Mouse (Mus musculus): Measurements from ENCODE around the gene Gm28036.
A peak's percentile ranks its signal among the peaks of the same experiment; 100 is the strongest.

Gene Gm28036

DNA sequence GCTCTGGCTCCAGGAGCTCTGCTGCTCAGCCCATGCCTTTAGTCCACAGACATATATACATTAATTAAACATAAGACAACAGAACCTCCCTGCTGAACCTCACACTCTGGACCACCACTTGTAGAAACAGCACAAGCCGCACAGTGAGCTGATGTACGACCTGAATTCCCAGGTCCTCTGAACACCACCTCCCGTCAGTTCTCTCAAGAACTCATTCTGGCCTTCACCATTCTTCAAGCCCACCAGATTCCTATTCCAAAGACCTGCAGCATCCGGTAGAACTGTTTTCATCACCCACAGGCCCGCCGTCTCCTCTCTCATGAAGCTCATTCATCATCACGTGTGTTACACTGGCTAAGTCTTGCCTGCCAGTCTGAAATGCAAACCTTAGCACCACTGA is 46.5 kb downstream of the Gm28036 start:
- DNase-seq, result no peak

DNA sequence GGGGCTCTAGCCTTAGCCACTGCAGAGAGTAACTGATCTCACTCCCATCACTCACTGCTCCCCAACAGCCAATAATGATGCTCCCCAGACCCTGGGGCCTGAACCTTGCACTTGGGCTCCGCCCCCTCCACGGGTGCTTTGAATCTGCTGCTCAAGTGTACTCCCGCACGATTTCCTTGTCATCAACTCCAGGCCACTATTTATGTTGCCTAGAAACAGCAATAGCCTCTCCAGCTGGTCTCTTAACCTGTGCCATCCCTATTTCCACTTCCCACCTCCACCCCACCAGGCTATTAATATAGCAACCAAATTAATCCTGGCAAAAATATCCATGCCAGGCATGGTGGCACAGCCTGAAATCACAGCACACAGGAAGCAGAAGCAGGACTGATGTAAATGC is 47.2 kb downstream of the Gm28036 start:
- no peak for DNase-seq

DNA sequence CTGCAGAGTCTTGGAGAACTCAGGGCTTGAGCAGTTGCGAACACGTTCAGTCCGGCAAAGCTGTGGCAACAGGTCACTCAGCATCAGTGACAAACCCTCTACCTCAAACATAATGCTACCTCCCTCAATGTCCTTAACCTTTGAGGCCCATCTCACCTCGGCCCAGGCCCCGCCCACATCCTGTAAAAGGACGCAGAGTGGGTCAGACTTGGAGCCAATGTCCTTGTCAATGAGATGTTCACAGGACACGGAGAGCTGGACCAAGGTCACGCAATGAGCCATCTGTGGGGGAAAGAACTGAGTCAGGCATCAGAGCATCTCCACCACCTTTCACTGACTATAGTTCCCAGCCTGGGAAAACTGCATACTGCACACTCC is 47.7 kb downstream of the Gm28036 start:
- DNase-seq, result no peak

DNA sequence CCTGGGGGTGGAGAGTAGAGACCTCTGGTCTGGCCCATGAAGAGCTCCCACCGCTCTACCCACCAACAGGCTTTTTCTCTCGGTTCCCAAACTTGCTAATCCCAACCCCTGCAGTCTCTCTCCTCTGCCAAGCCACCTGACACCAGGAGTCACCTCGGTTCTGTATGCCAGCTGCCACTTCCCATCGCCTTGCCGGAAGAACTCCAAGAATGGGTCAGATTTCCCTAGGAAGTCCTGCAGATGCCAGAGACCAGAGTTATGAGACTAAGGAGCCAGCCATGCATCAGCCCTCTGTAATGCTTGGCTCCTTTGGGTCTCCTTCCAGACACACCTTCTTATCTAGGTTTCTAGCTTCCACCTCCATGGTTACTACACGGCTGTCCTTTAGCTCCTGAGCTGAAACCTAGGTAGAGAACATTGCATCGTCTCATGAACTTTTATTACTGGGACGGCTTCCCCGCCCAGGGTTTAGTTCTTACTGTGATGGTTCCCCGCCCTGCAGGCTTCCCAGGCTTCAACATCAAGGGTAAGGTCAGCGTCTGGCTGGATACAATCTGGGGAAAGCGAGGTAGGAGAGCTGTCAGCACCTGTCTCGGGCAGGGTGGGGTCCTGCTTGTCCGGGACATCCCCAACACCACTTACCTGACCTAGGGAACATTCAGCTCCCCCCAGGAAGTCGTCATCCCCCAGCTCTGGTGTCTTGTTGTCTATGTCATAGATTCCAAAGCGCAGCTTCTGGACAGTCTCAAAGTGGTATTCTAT is 48.3 kb downstream of the Gm28036 start:
- no peak for DNase-seq

DNA sequence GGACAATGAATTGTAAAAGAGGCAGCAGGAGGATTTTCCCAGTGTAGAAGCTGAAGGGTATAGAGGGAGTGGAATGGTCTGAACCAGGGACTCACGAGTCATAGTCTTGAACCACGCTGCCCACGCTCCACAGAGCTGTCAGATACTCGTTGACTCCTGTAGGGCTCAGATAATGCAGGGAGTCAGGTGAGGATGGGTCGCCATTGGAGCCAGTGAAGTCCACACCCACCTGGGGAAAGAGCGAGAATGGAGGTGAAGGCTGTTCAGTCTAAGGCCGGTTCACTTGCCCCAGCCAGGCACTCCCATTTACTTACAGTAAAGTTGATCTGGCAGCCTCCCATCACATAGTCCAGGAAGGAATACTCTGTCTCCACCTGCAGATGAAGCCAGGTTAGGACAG is 49.4 kb downstream of the Gm28036 start:
- peak; percentile 15 for DNase-seq

DNA sequence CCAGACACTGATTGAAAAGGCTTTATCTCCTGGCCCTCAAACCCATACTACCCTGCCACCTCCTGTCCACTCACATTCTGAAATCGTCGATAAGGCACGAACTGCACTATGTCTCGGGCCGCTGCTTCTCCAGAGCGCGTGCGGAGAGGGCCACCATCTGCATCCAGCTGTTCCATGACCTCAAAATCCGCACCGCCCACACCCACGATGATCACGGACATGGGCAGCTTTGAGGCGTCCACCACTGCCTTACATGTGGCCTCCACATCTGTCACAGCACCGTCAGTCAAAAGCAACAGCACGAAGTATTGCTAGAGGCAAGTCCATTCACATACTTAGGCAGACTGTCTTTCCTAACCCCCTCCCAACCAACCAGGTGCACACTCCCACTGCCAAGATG is 53.2 kb downstream of the Gm28036 start:
- no peak for DNase-seq

DNA sequence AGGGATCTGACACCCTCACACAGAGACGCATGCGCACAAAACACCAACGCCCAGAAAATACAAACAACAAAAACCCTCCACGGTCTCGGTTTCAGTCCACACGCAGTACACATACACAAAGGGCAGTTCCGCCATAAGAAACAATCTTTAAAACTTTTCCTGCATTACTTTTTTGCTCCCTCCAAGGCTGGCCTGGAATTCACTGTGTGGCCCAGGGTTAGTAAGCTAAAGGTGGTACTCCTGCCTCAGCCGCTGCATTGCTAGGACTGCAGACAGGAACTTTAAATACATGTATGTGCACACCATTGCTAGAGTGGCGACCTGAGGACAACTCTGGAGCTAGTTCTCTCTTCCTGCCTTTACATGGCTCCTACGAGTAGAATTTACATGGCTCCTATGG is 55.7 kb downstream of the Gm28036 start:
- DNase-seq, result no peak

DNA sequence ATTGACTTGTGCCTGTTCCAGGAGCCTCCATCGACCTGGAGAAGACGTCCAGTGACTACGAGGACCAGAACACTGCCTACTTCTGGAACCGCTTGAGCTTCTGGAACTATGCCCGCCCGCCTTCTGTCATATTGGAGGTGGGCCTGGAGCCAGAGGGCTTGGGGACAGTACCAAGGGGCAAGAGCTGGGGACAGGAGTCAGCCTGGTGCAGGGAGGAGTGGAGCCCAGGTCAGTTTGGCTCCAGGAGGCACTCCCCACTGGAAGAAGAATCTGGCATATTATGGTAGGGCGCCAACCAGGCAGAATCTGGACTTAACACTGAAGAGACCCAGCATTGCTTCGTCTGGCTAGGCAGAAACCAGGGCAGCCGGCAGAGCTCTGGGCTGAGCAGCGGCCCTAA is 59.0 kb downstream of the Gm28036 start:
- peak; percentile 25 for DNase-seq

DNA sequence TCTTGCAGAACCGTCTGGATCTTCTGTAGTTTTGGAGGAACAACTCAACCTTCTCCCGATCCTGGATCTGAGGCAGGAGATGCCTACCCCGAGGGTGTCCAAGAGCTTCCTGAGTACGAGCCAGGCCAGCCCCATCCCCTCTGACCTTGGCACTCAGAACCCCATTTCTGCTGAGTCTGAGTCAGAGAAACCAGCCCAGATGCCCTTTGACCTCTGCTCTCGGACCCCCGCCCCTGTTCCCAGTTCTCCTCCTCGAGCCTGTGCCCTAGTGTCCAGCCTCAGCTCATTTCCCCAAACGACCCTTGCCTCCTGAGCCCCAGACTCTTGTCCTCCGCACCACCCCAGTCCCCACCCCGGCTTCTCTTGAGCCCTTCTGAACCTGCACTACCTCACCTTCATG is 60.8 kb downstream of the Gm28036 start:
- peak; percentile 33 for DNase-seq

DNA sequence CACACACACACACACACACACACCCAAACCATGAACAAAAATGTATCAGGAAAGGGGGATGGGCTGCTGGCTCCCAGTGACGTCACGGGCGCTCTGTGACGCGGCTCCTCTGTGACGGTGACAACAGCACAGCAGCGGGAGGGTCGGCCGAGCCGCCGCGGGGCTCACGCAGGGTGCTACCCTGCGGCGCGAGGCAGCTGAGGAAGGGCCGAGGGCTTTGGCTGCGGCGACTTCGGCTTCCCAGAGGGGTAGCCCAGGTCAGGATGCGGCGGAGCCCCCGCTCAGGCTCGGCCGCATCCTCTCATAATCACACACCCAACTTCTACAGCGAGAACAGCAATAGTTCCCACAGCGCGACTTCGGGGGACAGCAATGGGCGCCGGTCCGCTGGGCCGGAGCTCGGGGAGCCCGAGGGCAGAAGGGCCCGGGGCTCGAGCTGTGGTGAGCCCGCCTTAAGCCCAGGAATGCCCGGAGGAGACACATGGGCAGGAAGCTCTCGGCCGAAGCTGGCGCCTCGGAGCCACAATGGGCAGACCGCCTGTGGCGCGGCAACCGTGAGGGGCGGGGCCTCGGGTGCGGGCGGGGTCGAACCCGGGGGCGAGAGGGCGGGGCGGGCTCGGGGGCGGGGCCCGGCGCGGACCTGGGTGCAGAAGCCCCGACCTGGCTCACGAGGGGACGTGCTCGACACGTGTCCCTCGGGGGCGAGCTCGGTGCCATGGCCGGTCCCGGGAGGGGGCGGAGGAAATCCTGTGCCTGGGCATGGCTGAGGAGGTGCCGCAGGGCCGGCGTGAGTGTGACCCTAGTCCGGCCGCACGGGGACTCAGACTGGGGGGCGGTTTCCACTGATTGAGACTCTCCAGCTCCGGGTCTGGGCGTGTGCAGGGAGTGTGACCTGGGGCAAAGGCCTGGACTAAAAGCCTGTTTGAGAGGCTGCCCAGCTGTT is 61.5 kb downstream of the Gm28036 start, which contains the start of gene Spag4:
Gene Spag4, plus strand, starts transcription at position 77 of the 943 bp plus-strand sequence.
- peak; percentile 75 for DNase-seq

DNA sequence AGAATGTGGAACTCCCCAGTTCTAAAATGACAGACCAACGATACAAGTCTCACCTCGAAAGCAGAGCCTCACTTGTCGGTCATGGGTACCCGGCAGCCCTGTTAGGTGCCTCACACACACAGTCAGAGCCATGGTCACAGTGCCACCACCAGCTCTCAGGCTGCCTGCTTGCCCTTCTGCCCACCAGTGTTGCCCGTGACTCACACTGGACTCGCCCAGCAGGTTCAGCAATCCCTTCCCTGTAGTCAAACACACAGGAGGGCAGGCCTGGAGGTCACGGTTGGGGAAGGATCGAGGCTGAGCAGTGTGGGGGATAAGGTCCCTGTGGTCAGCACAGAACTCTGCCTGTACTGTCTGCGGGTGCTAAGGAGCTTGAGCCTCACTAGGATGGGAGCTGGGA is 74.1 kb downstream of the Gm28036 start, which contains the start of gene Fer1l4:
Gene Fer1l4, minus strand, starts transcription at position 132 of the 400 bp plus-strand sequence.
- no peak for DNase-seq

DNA sequence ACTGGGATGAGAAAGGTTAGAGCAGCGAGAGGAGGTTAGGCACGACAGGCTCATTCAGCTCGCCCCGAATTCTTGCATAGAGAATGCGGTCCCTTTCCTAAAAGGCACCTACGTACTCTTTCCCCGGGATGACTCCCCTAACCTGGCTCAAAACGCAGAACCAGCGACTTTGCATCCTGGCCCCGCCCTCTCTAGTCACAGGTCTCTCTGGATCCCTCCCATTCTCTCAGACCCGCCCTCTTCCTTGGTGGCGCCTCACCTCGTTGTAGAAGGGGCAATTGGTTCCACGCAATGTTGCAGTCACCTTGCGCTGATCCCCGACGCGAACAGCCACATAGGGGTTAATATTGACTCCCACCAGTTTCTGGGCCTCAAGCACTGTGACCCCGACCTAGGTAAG is 79.0 kb downstream of the Gm28036 start:
- DNase-seq, result no peak

DNA sequence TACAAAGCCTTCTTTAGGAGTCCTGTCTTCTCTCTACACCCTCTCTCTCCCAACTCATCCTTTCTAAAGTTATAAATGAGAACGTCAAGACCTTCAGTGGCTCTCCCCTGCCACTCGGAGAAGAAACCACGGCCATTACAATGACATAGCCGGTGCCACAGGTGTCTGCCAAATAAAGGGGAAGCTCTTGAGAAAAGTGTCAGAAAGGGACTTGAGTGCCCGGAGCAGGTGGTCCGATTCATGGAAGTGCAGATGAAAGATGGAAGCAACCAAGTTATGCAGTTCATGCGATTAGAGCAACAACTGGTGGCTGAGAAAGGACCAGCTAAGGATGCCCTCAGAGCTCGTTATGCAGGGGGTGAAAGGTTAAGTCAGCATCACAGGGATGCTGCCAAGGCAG is 84.0 kb downstream of the Gm28036 start:
- DNase-seq, result no peak

DNA sequence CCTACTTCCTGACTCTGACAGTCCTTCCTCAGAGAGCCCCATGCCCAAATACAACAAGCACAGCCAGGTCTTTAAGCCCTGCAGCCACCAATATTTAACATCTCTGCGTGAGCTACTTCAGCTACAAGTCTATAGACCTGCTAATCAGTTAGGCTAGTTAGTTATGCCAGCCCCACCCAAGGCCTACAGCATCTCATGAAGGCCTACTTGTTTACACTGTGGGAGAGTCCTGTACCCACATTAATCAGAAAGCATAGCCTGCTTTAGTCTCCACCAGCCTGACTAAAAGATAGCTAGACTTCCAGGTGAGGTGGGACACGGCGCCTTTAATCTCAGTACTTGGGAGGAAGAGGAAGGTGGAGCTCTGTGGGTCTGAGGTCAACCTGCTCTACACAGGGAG is 87.5 kb downstream of the Gm28036 start:
- DNase-seq, result no peak

DNA sequence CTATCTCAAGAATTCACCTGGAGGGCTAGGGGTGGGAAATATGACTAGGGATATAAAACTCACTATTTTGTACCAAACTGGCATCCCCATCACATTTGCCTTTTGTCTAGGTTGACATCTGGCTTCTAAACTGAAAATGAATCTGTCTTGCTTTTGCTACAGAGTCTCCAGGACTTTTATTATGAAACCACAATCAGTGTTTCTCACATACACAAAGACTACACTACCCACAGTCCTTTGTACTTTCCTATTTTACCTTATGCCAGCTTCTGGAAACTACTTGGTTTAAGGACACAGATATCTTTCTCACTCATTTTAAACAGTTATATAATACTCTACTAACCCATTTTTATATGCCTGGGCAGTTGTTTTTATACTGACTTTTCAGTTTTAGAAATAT is 101.4 kb downstream of the Gm28036 start:
- DNase-seq, result peak; percentile 49
